Mouse (Mus musculus): ENCODE measurements around the gene Pygm. TPM values are rescaled to one million over a fixed set of nuclear protein-coding genes. Genes with fewer than 3 reads are reported as not detected.

Gene Pygm
- total and polyA plus RNA-seq, 2 experiments from 2014 or later = 13.2 to 25.8 TPM

DNA sequence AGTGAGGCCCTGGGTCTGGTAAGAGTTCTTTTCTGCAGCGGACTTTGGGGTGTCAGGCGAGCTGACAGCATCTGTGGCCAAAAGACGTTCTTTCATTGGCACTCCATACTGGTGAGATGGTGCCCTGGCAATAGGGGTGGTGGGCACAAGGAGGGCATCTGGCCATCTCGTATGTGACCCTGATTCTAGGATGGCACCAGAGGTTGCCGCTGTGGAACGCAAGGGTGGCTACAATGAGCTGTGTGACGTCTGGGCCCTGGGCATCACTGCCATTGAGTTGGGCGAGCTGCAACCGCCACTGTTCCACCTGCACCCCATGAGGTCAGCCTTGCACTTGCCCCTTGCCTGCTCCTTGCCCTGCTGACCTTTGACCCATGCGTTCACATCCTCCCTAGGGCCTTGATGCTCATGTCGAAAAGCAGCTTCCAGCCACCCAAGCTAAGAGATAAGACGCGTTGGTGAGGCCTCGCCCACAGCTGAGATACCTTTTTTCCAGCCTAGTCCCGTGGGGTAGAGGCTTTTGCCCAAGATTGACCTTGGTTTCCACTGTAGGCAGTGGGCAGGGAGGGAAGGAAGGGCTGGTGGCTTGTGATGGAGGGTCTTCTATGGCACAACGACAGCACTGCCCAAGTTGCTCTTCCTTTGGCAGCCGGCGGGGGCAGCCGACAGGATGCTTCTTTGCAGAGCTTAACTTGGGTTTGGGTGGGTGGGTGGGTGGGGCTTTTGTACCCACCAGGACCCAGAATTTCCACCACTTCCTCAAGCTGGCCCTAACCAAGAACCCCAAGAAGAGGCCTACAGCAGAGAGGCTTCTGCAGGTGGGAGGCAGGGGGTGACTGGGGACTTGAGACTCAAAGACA, 40.9 kb upstream of the Pygm start:
- WGBS = 91% methylated on average over 19 of the region's 19 CpGs
- H3K4me2 ChIP-seq (ENCODE audit: low read depth, low read length, poor library complexity, severe bottlenecking) = no peak overlapping the region
- no peaks in the 10 kb centered on the region for H3K9me3 ChIP-seq (ENCODE audit: low read length)
- ATAC-seq (ENCODE audit: low FRiP score) (no peak), DNase-seq (ENCODE audit: low spot score) (no peak)
- H3K27me3 ChIP-seq (ENCODE audit: insufficient read depth, low read length) = no peaks in the 10 kb centered on the region
- H3K27ac ChIP-seq (ENCODE audit: low read depth, low read length) = no peak overlapping the region
- no peak for TF ChIP-seq CTCF (IDR thresholded peaks at IDR 0.05)
- H3K4me1 ChIP-seq (ENCODE audit: insufficient read depth, low read length) = no peaks in the 10 kb centered on the region
- peaks cover 67% of the 10 kb centered on the region for H3K36me3 ChIP-seq (ENCODE audit: insufficient read depth, low read length)
- H3K4me3 ChIP-seq (ENCODE audit: low read depth, low read length) = no peak overlapping the region
- no peak overlapping the region for H3K9ac ChIP-seq (replicated peaks; ENCODE audit: low read length, poor library complexity, severe bottlenecking)

GRCm38 (mm10) chr19:6343996-6344395, 40.2 kb upstream of the Pygm start:
- H3K36me3 ChIP-seq (ENCODE audit: insufficient read depth, low read length) = peaks cover 64% of the 10 kb centered on the region
- ATAC-seq (ENCODE audit: low FRiP score) (no peak), DNase-seq (ENCODE audit: low spot score) (no peak)
- WGBS = 87% methylated on average over 5 of the region's 5 CpGs
- no peak overlapping the region for H3K4me3 ChIP-seq (ENCODE audit: low read depth, low read length)
- no peaks in the 10 kb centered on the region for H3K4me1 ChIP-seq (ENCODE audit: insufficient read depth, low read length)
- no peak overlapping the region for H3K4me2 ChIP-seq (ENCODE audit: low read depth, low read length, poor library complexity, severe bottlenecking)
- TF ChIP-seq CTCF (IDR thresholded peaks at IDR 0.05) = no peak
- H3K27ac ChIP-seq (ENCODE audit: low read depth, low read length) = no peak overlapping the region
- H3K9ac ChIP-seq (replicated peaks; ENCODE audit: low read length, poor library complexity, severe bottlenecking) = no peak overlapping the region
- H3K27me3 ChIP-seq (ENCODE audit: insufficient read depth, low read length) = no peaks in the 10 kb centered on the region
- H3K9me3 ChIP-seq (ENCODE audit: low read length) = no peaks in the 10 kb centered on the region

DNA sequence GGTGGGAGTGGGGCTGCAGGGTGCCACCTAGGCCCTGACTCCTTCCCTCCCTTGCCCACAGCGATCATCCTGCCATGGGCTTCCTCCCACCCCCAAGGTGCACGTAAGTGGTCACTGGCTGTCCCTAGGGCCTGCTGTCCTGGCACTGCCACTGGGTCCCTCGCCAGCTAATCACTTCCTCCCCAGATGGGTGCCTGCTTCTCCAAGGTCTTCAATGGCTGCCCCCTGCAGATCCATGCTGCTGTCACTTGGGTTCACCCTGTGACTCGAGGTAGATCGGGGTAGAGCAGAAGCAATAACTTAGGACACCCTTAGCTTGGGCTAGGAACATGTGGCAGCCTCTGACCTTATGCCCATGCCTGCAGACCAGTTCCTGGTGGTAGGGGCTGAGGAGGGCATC, 38.2 kb upstream of the Pygm start:
- 85% methylated on average over 4 of the region's 5 CpGs for WGBS
- no peaks in the 10 kb centered on the region for H3K4me1 ChIP-seq (ENCODE audit: insufficient read depth, low read length)
- DNase-seq (ENCODE audit: low spot score) (no peak), ATAC-seq (ENCODE audit: low FRiP score) (no peak)
- no peak overlapping the region for H3K9ac ChIP-seq (replicated peaks; ENCODE audit: low read length, poor library complexity, severe bottlenecking)
- no peaks in the 10 kb centered on the region for H3K9me3 ChIP-seq (ENCODE audit: low read length)
- no peak overlapping the region for H3K4me2 ChIP-seq (ENCODE audit: low read depth, low read length, poor library complexity, severe bottlenecking)
- no peak overlapping the region for H3K27ac ChIP-seq (ENCODE audit: low read depth, low read length)
- TF ChIP-seq CTCF (IDR thresholded peaks at IDR 0.05) = no peak
- H3K4me3 ChIP-seq (ENCODE audit: low read depth, low read length) = no peak overlapping the region
- H3K27me3 ChIP-seq (ENCODE audit: insufficient read depth, low read length) = no peaks in the 10 kb centered on the region
- peaks cover 64% of the 10 kb centered on the region for H3K36me3 ChIP-seq (ENCODE audit: insufficient read depth, low read length)

DNA sequence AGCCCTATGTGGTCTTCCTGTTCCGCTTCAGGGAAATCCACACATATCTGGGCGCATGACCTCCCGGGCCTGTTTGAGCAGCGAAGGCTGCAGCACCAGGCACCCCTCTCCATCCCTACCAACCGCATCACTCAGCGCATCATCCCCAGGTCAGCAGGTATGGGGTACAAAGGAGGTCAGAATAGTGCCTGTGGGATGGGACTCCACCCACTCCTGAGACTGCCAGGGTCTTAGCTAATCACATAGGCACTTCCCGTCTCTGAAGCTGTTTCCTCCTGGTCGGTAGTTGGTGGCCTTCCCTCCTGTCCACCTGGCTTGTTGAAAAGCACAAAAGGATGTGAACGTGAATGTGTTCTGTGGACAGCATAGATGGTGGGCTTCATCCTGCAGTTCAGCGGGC, 37.5 kb upstream of the Pygm start:
- WGBS = 90% methylated on average over 10 of the region's 10 CpGs
- no peaks in the 10 kb centered on the region for H3K4me1 ChIP-seq (ENCODE audit: insufficient read depth, low read length)
- H3K4me2 ChIP-seq (ENCODE audit: low read depth, low read length, poor library complexity, severe bottlenecking) = no peak overlapping the region
- no peak overlapping the region for H3K4me3 ChIP-seq (ENCODE audit: low read depth, low read length)
- ATAC-seq (ENCODE audit: low FRiP score) (no peak), DNase-seq (ENCODE audit: low spot score) (no peak)
- no peaks in the 10 kb centered on the region for H3K27me3 ChIP-seq (ENCODE audit: insufficient read depth, low read length)
- no peak overlapping the region for H3K9ac ChIP-seq (replicated peaks; ENCODE audit: low read length, poor library complexity, severe bottlenecking)
- no peak overlapping the region for H3K27ac ChIP-seq (ENCODE audit: low read depth, low read length)
- no peaks in the 10 kb centered on the region for H3K9me3 ChIP-seq (ENCODE audit: low read length)
- H3K36me3 ChIP-seq (ENCODE audit: insufficient read depth, low read length) = peaks cover 64% of the 10 kb centered on the region
- no peak for TF ChIP-seq CTCF (IDR thresholded peaks at IDR 0.05)

GRCm38 (mm10) chr19:6347615-6348014, 36.6 kb upstream of the Pygm start:
- H3K9ac ChIP-seq (replicated peaks; ENCODE audit: low read length, poor library complexity, severe bottlenecking) = no peak overlapping the region
- DNase-seq (ENCODE audit: low spot score) (no peak), ATAC-seq (ENCODE audit: low FRiP score) (no peak)
- H3K36me3 ChIP-seq (ENCODE audit: insufficient read depth, low read length) = peaks cover 64% of the 10 kb centered on the region
- H3K9me3 ChIP-seq (ENCODE audit: low read length) = no peaks in the 10 kb centered on the region
- no peak overlapping the region for H3K4me2 ChIP-seq (ENCODE audit: low read depth, low read length, poor library complexity, severe bottlenecking)
- TF ChIP-seq CTCF (IDR thresholded peaks at IDR 0.05) = no peak
- no peak overlapping the region for H3K27ac ChIP-seq (ENCODE audit: low read depth, low read length)
- H3K27me3 ChIP-seq (ENCODE audit: insufficient read depth, low read length) = no peaks in the 10 kb centered on the region
- 94% methylated on average over 4 of the region's 4 CpGs for WGBS
- H3K4me3 ChIP-seq (ENCODE audit: low read depth, low read length) = no peak overlapping the region
- no peaks in the 10 kb centered on the region for H3K4me1 ChIP-seq (ENCODE audit: insufficient read depth, low read length)

DNA sequence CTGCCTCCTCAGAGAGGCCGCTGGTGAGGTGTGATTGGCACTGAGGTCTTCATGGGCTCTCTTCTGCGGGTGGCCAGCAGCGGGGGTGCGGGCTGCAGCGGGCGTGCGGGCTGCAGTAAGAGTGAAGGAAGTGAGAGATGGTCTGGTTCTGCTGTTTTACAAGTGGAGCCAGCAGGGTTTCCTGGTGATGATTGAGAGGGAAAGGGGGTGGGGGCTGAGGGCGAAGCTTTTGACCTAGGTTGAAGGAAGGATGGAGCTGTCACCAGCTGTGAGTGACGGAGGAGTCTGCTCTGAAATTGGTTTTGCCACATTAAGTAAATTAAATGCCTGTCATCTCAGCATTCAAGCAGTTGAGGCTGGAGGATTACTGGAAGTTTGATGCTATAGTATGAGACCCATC, 35.5 kb upstream of the Pygm start:
- DNase-seq (ENCODE audit: low spot score) = no peak
- Histone ChIP-seq H3K4me1 (ENCODE audit: insufficient read depth, low read length) (no peaks in the 10 kb centered on the region), H3K27ac (ENCODE audit: low read depth, low read length) (no peak overlapping the region), H3K9ac (replicated peaks; ENCODE audit: low read length, poor library complexity, severe bottlenecking) (no peak overlapping the region), H3K36me3 (ENCODE audit: insufficient read depth, low read length) (peaks cover 61% of the 10 kb centered on the region), H3K4me2 (ENCODE audit: low read depth, low read length, poor library complexity, severe bottlenecking) (no peak overlapping the region), H3K9me3 (ENCODE audit: low read length) (no peaks in the 10 kb centered on the region), H3K27me3 (ENCODE audit: insufficient read depth, low read length) (no peaks in the 10 kb centered on the region), H3K4me3 (ENCODE audit: low read depth, low read length) (no peak overlapping the region)
- no peak for TF ChIP-seq CTCF (IDR thresholded peaks at IDR 0.05)
- ATAC-seq (ENCODE audit: low FRiP score) = no peak
- 51% methylated on average over 9 of the region's 9 CpGs for WGBS
